Comparison of ENCODE assay signal across 13 mouse cellular contexts in the genomic region with DNA sequence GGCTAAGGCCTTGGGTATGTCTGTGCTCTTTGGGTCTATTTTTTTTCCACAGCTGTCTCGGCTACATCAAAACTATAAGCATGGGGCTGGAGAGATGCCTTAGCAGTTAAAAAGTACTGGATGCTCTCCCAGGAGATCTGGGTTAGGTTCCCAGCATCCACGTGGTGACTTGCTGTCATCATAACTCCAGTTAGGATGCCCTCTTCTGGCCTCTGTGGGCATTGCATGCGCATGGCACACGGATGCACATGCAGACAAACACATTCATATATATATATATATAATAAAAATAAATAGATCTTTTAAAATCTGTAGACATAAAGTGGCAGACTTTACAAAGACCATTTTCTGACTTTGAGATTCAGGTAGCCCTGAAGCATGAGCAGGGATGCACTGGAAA.
A peak's percentile ranks its signal among the peaks of the same experiment; 100 is the strongest.
DNase-seq lines count a peak whose midpoint lies in the region; ATAC-seq and TF ChIP-seq lines count a peak whose summit lies in the region.
"Had no signal": no experiment of that assay in that cellular context is flagged by ENCODE, and none has a peak within 500 bp of the region (broad histone marks: within the 10 kb centered on the region; RNA-seq: fewer than 3 reads in every experiment).

No protein-coding gene starts in this region.

- no peak for DNase-seq in heart, adult 2 months
- DNase-seq in heart, postnatal 10 days = no peak
- DNase-seq in lung, embryonic 14.5 days = no peak
- DNase-seq in lung, postnatal 4 days = no peak
- peak; percentile 25 for DNase-seq in NIH3T3 (ENCODE audit: low read depth)
- peak; percentile 3 for DNase-seq in lung, postnatal 36 days
- DNase-seq in layer of hippocampus, adult 9-11 months = no peak
- DNase-seq: adrenal gland, adult 2 months had no signal

- peak; percentile 46 for TF ChIP-seq CTCF in heart, adult 2 months (IDR thresholded peaks at IDR 0.05)
- TF ChIP-seq CTCF in lung, embryonic 14.5 days (IDR thresholded peaks at IDR 0.05; ENCODE audit: low read depth) = peak; percentile 33; the same call in 1 of the 2 replicates

- no peak overlapping the region for H3K4me3 ChIP-seq in heart, adult 2 months
- H3K4me3 ChIP-seq in lung, embryonic 14.5 days (ENCODE audit: low read depth, low read length) = no peak overlapping the region
- H3K4me3 ChIP-seq: heart, embryonic 15.5 days; kidney, embryonic 15.5 days; lung, embryonic 15.5 days had no signal

- no peak overlapping the region for H3K4me2 ChIP-seq in lung, embryonic 14.5 days
- H3K4me2 ChIP-seq: heart, embryonic 15.5 days; kidney, embryonic 15.5 days; lung, embryonic 15.5 days had no signal

- ATAC-seq in lung, embryonic 14.5 days (ENCODE audit: insufficient read depth) = no peak
- ATAC-seq: midbrain, embryonic 16.5 days had no signal

- no peaks in the 10 kb centered on the region for H3K9me3 ChIP-seq in lung, embryonic 14.5 days (ENCODE audit: low read depth, low read length)
- H3K9me3 ChIP-seq: heart, embryonic 15.5 days; kidney, embryonic 15.5 days; lung, embryonic 15.5 days had no signal

- H3K36me3 ChIP-seq in heart, adult 2 months (ENCODE audit: control insufficient read depth, insufficient read depth, low read length) = no peaks in the 10 kb centered on the region
- H3K36me3 ChIP-seq in lung, embryonic 14.5 days (ENCODE audit: insufficient read depth) = 0 out of 2 replicates have a peak, but pooled peaks cover 5% of the 10 kb centered on the region
- H3K36me3 ChIP-seq: G1E; heart, embryonic 15.5 days; kidney, embryonic 15.5 days; lung, embryonic 15.5 days had no signal

- no peak for TF ChIP-seq EP300 in heart, adult 2 months (IDR thresholded peaks at IDR 0.05; ENCODE audit: insufficient read depth, low read depth, low read length)

- no peak overlapping the region for H3K27ac ChIP-seq in heart, adult 2 months
- H3K27ac ChIP-seq in lung, embryonic 14.5 days (ENCODE audit: low read depth) = no peak overlapping the region
- H3K27ac ChIP-seq: heart, embryonic 15.5 days; kidney, embryonic 15.5 days; lung, embryonic 15.5 days had no signal

- H3K4me1 ChIP-seq in heart, adult 2 months (ENCODE audit: control insufficient read depth, insufficient read depth, low read length) = no peaks in the 10 kb centered on the region
- no peaks in the 10 kb centered on the region for H3K4me1 ChIP-seq in lung, embryonic 14.5 days (ENCODE audit: insufficient read depth)
- H3K4me1 ChIP-seq: heart, embryonic 15.5 days; kidney, embryonic 15.5 days had no signal

- 77% methylated on average over 4 of the region's 4 CpGs for WGBS in heart, adult 2 months
- 80% methylated on average over 4 of the region's 4 CpGs for WGBS in lung, embryonic 14.5 days

- intact Hi-C loops in heart, adult 2 months (cut with DNase I) = no loop called here
- intact Hi-C loops in heart, postnatal 10 days (cut with DNase I) = no loop called here

- no peaks in the 10 kb centered on the region for H3K79me2 ChIP-seq in heart, adult 2 months (replicated peaks; ENCODE audit: control insufficient read depth, insufficient read depth, low read length)

- TF ChIP-seq POLR2A in heart, adult 2 months (IDR thresholded peaks at IDR 0.05; ENCODE audit: insufficient read depth, low read depth, low read length) = no peak

- H3K27me3 ChIP-seq in heart, adult 2 months (ENCODE audit: control insufficient read depth, insufficient read depth, low read length) = no peaks in the 10 kb centered on the region
- no peaks in the 10 kb centered on the region for H3K27me3 ChIP-seq in lung, embryonic 14.5 days (ENCODE audit: insufficient read depth, low read length)
- H3K27me3 ChIP-seq: heart, embryonic 15.5 days; kidney, embryonic 15.5 days; lung, embryonic 15.5 days had no signal

- H3K9ac ChIP-seq in heart, adult 2 months (ENCODE audit: low read depth, low read length) = no peak overlapping the region
- no peak overlapping the region for H3K9ac ChIP-seq in lung, embryonic 14.5 days
- H3K9ac ChIP-seq: heart, embryonic 15.5 days; kidney, embryonic 15.5 days; lung, embryonic 15.5 days had no signal

Comparison
In these comparisons a context has a peak if more than half of its experiments do, and no peak if none do; other contexts are left out.
1. DNase-seq: peak in NIH3T3 (single experiment) and lung, postnatal 36 days (single experiment); none in heart, adult 2 months (0 of 2), heart, postnatal 10 days (0 of 2), lung, embryonic 14.5 days (single experiment), lung, postnatal 4 days (0 of 2) and layer of hippocampus, adult 9-11 months (single experiment).